Mouse (Mus musculus): ENCODE data around the gene Fbxl13. TPM values are rescaled to one million over a fixed set of nuclear protein-coding genes. Genes with fewer than 3 reads are reported as not detected.
A peak's percentile ranks its signal among the peaks of the same experiment; 100 is the strongest.

The Fbxl13 gene
- total RNA-seq, 2 experiments from 2014 or later = 0.26 to 0.36 TPM

DNA sequence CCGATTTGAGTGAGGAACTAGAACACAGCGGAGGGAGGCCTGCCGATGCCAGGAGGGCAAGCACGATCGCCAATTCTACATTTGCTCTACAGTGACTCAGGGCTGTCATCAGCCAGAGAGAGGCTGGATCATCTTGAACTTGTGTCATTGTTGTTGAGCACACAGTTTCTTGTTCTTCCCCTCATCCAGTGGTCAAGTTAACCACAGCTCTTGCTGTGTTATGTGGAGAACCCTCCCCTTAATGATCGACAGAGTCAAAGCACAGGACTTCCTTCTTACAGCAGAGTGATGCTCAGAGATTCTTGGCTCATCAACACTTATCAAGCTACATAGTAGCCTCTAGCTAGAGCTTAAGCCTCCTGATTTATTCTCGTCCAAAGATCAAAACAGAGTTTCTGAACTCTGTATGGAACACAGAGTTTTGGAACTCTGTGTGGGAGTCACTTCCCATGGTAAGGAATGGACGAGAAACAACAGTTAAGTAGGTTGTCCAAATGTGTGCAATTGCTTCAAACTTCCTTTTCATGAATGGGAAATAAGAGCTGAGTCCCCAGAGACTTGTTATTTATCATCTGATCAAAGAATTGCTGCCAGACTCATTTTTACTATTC, 116.2 kb downstream of the Fbxl13 start:
- intact Hi-C loops (cut with DNase I) = no loop called here
- no peak for DNase-seq

DNA sequence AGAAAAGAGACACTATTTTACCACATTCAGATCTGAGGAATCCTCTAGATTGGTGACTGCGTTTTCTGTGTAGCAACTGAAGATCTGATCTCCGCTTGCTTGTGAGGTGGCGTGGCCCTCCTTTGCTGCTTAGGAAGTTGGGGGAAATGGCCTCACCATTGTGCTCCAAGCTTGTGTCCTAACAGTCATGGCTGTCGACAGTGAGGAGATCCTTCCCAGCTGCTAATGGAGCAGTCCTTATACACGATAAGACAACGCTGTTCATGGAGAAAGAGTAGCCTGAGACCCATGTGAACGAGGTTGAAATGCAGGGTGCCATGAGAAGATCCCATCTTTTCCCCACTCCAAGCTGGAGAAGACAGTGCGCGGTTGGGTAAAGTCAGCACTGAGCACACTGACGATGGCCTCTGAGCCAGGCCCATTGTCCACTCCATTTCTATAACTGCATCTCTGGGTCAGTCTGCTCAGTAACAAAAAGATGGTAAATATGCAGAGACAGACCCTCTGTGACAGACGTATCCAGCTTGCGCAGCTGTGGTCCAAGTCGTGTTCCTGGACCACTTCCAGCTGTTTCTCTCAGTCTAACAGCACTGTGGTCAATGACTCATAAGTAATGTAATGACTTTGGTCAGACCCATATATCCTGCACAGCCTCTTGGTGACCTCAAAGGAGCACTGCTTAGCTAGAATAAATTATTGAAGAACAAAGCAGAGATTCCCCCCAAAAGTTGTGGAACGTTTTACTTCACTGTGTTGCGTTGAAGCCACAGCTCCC, 117.2 kb downstream of the Fbxl13 start:
- DNase-seq = no peak
- intact Hi-C loops (cut with DNase I) = no loop called here

DNA sequence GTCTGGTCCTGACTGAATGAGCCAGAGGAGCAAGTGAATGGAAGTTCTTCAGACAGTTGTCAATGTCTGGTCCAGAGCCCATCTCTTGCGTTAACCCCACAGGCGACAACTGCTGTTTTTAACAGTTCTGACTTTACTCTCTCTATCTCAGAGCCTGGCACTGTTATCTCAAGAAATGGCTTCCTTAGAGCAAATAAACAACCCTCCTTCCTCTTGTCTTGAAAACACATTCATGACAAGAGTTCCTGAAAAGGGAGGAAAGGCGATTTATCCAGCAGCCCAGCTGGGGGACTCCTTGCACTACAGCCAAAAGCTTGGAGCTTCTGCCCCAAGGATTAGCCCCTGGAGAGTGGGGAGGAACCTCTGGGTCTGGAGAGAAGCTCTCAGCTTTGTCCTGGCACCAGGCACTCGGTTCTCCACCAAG, 117.9 kb downstream of the Fbxl13 start:
- intact Hi-C loops (cut with DNase I) = no loop called here
- DNase-seq = no peak

DNA sequence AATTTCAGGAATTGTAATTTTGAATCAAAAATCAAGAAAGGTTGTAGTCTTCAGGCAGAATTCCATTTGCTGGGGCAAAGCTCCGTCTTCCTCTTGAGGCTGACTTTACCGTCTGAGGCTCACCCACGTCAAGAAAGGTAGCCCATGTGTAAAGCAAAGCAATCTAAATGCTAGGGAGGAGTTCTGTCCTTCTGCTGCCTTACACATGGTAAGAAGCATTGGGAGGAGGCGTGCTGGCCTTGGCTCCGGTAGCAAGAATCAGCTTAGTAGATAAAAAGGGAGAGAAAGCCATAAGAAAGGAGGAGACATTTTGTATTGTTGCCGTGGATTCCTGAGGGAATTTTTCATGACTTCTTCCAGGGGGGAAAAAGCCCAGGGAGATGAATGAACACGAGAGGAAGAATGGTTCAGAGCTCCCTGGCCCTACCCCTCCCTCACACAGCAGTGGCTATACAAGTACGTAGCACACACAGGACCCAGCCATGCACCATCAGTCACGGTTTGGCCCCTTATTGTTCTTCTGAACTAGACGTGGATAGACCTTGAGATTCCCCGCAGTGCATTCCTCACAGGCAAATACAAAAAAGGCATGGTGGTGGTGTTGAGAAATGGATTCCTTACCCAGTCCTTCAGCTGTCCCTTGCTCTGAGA, 118.5 kb downstream of the Fbxl13 start:
- no peak for DNase-seq
- intact Hi-C loops (cut with DNase I) = no loop called here

DNA sequence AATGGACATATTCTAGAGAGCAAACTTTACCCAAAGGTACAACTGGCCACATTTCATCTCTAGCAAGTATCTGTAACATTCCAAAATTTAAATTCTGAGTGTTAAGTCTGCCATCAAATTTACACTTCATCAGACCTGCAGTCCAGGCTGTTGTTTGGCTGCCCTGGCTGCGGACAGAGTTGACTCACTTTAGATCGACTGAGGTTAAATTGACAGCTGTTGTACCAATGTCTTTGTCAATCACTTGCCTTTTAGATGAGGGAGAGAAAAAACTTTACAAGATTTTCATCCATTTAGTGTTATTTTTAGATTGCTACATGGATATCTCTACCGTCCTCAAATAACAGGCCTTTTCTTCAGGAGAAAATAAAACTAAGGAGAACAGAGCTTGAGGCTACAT, 126.3 kb downstream of the Fbxl13 start:
- intact Hi-C loops (cut with DNase I) = no loop called here
- no peak for DNase-seq

DNA sequence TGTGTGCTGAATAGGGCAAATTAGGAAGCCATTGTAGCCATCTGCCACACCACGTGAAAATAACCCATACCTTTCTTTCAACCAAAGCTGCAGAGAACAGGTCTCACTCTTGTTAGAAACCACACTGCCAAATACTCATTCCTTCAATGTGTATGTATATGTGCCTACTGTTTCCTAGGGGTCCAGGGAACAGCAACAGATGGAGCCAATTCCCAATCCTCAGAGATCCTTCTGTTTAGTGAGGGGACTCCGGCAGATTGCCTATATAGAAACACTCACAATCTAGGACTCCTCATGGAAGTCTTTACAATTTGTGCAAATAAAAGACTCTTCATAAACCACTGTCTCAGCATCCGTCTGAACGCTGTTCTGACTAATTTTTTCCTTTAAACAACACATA, 127.2 kb downstream of the Fbxl13 start:
- intact Hi-C loops (cut with DNase I) = no loop called here

DNA sequence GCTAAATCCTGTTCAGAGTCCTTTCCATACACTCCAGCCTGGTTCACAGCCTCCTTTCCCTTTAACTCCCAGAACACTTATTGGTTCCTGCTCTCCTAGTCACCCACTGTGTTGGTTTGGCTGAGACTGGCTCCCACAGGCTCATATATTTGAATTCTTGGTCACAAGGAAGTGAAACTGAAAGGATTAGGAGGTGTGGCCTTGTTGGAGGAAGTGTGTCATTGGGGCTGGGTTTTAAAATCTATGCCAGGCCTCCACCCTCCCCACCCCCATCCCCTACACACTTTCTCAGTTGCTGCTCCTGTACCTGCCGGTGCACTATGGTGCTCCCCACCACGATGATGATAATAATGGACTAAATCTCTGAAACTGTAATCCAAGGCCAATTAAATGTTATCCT, 127.9 kb downstream of the Fbxl13 start:
- intact Hi-C loops (cut with DNase I) = no loop called here

More for the DNA sequence above, 127.2 kb downstream of the Fbxl13 start:
- DNase-seq = no peak

DNA sequence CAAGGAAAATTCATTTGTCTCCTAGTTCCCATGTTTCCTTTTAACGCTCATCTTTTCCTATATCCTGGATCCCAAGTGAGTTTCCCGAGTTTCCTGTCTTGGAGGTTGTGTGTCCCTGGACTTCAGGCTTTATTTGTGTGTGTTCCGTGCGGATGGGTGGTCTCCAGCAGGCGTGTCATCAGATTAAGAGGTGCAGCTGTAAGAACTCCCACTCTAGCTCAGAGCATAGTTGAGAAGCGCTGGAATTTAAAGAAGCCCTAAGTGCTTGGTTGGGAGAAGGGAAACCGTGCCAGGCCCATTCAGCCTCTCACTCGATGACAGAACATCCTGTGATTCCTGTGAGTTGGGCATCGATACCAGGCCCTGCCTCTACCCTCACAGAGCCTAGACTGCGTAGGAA, 132.1 kb downstream of the Fbxl13 start:
- intact Hi-C loops (cut with DNase I) = no loop called here
- DNase-seq = no peak

More for the DNA sequence above, 127.9 kb downstream of the Fbxl13 start:
- DNase-seq = no peak

DNA sequence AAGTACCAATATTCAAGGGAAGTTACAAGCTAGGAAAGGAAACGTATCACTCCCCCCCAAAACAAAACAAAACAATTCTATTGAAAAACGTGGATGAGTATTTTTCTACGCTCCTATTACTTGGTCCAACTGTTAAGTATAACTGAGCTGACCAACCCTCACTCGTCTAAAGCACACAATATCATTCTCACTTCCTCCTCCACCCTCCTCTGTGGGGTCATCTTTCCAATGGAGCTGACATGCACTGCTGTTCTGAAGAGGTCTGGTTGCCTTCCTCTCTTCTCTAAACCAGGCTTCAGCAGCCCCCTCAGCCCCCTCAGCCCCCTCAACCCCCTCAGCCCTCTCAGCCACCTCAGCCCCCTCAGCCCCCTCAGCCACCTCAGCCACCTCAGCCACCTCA, 135.6 kb downstream of the Fbxl13 start:
- no peak for DNase-seq
- intact Hi-C loops (cut with DNase I) = no loop called here

DNA sequence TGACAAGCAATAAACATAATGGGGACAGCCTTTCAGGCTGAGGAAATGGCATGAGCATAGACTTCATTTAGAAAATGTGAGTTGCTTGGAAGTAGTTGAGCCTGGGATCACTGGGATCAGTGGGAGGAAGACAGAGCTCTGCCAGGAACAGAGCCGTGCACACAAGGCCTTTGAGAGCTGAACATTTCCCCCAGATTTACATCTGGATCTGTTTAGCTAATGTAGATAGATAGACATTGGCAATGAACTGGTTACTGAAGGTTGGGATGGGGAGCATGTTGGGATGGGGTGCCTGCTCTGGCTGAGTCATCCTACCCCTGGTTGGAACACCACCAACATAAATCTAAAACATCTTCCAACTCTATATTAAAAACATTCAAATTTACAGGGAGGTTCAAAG, 138.5 kb downstream of the Fbxl13 start:
- intact Hi-C loops (cut with DNase I) = no loop called here
- no peak for DNase-seq

DNA sequence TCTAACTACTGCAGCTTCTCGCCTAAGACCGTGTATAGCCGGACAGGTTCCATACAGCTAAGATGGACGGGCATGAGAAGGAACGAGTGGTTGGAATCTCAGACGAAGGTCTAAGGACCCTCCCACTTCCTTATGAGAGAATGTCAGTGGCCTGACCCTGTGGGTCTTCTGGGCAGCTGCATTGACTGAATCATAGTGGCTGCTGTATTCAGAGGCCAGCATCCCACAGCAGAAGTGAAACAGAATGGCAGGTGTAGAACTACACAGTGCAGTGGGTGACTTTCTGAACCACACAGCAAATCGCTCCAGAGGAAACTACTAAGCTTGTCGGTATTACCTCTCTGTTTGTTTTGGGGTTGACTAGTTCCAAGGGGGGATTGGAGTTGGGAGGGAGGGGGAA, 140.3 kb downstream of the Fbxl13 start:
- DNase-seq = no peak
- intact Hi-C loops (cut with DNase I) = no loop called here

DNA sequence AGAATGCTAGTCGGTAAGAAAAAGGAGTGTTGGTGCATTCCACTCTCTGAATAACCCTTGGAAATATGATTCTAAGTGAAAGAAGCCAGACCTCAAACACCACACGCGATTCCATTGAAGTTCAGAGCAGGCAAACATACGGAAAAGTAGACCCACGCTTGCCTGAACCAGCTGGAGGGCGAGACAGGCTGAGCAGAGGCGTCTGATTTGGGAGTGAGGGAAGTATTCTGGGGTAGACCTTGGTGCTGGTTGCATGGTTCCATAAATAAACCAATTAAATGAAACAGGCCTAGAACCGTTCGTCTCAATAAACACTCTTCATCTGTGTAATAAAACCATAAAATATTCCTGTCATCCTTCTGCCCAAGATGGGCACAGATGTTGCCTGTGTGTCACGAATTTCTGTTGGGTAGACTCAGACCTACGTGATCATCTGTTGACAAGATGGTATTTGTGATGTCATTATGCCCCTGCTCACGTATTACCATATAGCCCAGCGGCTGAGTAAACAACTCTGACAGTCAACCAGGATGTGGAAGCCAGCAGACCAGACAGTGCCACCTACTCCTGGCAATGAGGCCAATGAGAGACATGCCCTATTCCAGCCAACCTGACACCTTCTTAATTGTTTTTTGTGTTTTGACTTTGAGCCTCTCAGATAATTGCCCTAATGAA, 142.4 kb downstream of the Fbxl13 start:
- no peak for DNase-seq

DNA sequence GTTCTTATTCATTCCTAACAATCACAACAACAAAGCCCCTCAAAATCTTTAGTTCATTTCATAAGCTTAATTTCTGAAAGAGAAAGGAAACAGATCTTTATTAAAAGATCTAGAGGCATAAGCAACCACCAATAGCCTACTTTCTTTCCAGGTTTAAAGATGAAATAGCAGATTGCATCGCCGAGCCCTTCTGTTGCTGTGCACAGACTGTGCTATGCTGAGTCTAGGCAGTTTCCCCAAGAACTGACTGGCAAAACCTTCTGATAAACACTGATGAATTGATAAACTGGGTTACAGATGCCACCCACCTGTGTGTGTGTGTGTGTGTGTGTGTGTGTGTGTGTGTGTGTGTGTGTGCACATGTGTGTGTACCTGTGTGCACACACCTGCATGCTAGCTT, 144.5 kb downstream of the Fbxl13 start:
- no peak for DNase-seq

More for the DNA sequence above, 142.4 kb downstream of the Fbxl13 start:
- intact Hi-C loops (cut with DNase I) = no loop called here

DNA sequence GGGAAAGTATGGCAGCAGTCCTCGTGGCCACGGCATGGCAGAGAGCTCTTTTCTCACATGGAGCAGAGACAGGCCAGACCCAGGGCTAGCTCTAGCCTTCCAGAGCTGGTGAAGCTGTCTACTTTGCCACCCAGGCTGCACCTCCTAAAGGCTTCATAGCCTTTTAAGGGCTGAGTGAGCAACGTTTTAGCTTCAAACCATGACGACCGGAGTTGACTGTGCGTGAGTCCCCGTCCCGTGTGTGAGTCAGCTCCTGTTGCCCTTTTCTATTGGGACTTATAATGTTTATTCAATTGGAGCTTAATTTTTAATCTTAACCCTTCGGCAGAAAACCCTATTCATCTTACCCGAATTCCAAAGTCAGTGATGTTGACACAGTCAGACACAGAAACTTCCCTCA, 145.3 kb downstream of the Fbxl13 start:
- no peak for DNase-seq
- intact Hi-C loops (cut with DNase I) = no loop called here

More for the DNA sequence above, 144.5 kb downstream of the Fbxl13 start:
- intact Hi-C loops (cut with DNase I) = no loop called here

DNA sequence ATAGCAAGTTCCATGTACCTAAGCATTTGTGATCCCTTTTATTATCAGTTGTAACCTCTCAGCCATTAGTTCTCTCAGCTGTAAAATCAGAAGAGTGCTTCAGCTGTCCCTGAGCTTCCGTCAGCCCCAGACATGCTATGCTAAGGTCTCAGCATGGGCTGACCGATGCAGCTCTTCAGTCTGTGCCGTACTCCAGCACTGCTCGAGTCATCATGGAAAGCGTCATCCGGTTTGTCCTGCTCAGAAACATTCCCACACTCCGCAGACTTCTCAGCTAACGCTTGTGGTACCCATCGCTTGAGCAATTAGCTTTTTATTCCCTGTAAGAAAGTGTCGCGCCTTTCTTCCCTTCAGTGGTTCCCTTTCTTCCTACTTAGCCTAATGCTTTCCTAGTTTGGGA, 146.5 kb downstream of the Fbxl13 start:
- intact Hi-C loops (cut with DNase I) = no loop called here
- DNase-seq = no peak

DNA sequence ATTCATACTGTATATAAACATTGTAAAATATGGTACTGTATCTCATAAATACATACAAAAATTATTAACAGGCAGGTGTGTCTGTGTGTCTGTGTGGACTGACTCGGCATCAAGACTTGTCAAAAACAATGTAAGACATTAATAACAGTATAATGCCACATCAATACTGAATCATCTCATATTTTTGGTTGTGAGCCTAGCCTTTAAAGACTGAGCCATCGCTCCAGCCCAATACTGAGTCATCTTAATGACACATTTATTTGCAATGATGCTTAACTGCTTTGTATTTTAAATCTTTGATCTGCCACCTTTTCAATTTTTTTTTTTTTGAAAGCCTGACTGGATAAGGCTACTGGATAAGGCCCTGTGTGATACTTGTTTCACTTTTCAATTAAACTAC, 146.9 kb downstream of the Fbxl13 start:
- intact Hi-C loops (cut with DNase I) = no loop called here
- no peak for DNase-seq

DNA sequence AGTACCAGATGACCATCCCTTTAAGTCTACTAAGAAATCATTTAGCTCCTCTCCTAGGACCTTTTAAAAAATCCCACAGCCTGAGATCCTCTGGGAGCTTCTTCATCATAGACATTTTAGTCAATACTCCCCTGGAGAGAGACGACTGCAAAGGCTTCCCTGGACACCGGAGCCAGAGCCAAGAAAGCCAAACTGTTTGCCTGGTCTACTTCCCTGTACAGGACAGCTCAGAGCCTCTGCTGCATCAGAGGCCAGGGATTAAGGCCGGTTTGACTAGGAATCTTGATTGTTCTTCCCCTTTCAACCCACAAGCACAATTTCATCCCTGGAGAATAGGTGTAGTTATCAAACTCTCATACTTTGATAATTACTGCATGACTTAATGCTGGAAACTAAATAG, 148.6 kb downstream of the Fbxl13 start:
- DNase-seq = no peak
- intact Hi-C loops (cut with DNase I) = no loop called here

DNA sequence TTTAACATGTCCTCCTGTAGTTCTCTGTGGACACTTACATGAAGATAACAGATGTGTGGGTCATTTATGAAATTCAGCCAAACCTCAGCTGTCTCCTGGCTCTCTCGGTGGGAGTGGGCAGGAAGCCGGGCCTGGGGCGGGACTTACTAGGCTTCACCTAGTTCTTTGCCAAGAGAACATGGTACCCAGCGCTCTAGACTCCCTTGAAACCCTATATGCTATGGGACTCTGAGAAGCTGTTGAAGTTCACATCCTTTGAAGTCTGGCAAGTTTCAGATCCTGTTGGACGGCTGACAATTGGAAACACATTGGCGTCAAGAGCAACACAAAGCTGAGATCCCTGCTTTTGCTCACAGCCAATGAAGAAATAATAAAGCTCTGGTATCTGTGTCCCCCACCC, 149.1 kb downstream of the Fbxl13 start:
- DNase-seq = peak; percentile 64
- intact Hi-C loops (cut with DNase I) = no loop called here

DNA sequence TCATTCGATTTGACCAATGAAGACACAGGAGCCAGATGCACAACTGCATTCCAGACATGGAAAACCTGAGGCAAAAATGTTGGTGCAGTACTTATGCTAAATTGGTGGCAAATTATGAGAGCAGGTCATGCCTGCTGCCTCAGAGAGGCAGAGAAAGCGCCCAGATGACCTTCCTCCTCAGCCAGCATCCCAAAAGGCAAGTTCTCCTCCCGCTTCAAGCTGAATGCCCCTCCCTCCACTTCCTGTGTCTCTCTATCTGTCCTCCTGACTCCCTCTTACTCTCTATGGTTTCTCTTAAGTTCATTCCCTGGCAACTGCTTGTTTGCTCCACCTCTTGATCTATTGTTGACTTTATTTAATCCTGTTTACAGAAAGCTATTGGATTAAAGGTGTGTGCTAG, 150.7 kb downstream of the Fbxl13 start:
- no peak for DNase-seq
- intact Hi-C loops (cut with DNase I) = no loop called here

DNA sequence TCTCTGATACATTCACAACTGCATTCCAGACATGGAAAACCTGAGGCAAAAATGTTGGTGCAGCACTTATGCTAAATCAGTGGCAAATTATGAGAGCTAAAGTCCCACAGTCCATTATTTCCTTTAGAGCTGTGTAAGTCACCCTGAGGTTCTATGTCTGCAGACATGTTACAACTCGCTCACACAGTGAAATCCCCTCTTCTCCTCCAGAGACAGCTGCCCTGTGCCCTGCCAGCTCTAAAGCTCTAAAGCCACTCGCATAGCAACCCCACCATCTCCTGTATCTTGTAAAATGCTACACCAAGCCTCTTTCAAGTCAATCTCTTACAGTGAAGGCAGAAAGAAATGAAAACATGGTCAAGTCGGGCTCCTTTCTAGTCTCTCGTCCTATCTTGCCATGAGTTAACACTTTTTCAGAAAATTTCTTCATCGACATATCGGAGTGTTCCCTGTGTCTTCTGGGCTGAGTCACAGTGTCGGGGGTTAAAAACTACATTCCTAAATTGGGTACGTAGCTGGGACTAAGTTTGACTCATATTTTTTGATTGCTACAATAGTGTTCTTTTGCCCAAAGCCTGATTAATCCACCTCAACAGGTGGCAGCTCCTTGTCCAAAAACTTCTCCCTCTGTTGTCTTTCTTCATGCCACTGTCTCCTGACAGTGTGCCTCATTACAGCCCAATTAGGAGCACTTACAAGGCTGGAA, 152.0 kb downstream of the Fbxl13 start:
- intact Hi-C loops (cut with DNase I) = no loop called here

DNA sequence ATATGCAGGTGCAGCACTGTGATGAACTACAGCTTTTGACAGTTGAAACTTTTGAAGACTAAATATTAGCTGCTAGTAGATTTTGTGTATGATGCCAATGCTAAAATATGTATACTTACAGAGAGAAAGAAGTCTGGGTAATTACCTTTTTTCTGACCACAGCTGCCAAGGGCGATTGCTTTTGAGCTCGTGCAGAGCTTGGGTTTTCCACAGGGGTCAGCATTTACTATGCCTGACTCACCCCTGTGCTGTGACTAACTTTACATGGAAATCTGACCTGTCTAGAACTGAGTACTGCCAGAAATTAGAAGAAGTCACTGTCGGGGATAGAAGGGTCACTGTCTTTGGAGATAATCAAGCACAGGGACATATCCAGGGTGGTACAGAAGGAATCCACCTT, 153.2 kb downstream of the Fbxl13 start:
- intact Hi-C loops (cut with DNase I) = no loop called here
- no peak for DNase-seq

More for the DNA sequence above, 152.0 kb downstream of the Fbxl13 start:
- no peak for DNase-seq

All from left cerebral cortex, postnatal 4 days (tissue).